Mouse (Mus musculus) adrenal gland, postnatal 25 days (tissue): Measurements from ENCODE around the gene Gm26938. TPM values are rescaled to one million over a fixed set of nuclear protein-coding genes. Genes with fewer than 3 reads are reported as not detected.
A peak's percentile ranks its signal among the peaks of the same experiment; 100 is the strongest.

Source experiments
- DNase-seq: peaks from one replicate; pipeline ENCODE4 v3.0.0; 2021; ENCODE audit warnings: mixed read lengths
- long read RNA-seq: library from polyadenylated mRNA; stranded (forward); transcript quantifications from one replicate; pipeline ENCODE4 v2.0.0, GENCODE M21; 2021
- total RNA-seq: library from RNA; stranded (reverse); gene quantifications from 2 replicates; pipeline ENCODE4 v1.2.3, GENCODE M21; 2021

Gm26938 gene
- total RNA-seq: not detected in 2 replicates
- long read RNA-seq: 0 reads

- peak; percentile 87 for DNase-seq
Measured at GRCm38 (mm10) chr5:139826357-139827055, at the start of gene Gm26938, which contains the start of gene Psmg3. TSS of gene Gm26938 (minus strand) at chr5:139826407. TSS of gene Psmg3 (minus strand) at chr5:139826885.

GRCm38 (mm10) chr5:139871526-139871925, 45.3 kb upstream of the Gm26938 start:
- no peak for DNase-seq

GRCm38 (mm10) chr5:139870886-139871285, 44.7 kb upstream of the Gm26938 start:
- DNase-seq: no peak

- peak; percentile 81 for DNase-seq
Measured at GRCm38 (mm10) chr5:139862759-139863158, 36.6 kb upstream of the Gm26938 start.

- DNase-seq: no peak
Measured at GRCm38 (mm10) chr5:139860328-139861104, 34.3 kb upstream of the Gm26938 start.

- DNase-seq: peak; percentile 41
Measured at GRCm38 (mm10) chr5:139849626-139850320, 23.6 kb upstream of the Gm26938 start.

- DNase-seq: no peak
Measured at GRCm38 (mm10) chr5:139839142-139839541, 12.9 kb upstream of the Gm26938 start.

GRCm38 (mm10) chr5:139838476-139838892, 12.3 kb upstream of the Gm26938 start:
- DNase-seq: peak; percentile 60

GRCm38 (mm10) chr5:139835706-139836105, 9.5 kb upstream of the Gm26938 start:
- no peak for DNase-seq

GRCm38 (mm10) chr5:139832125-139832524, 5.9 kb upstream of the Gm26938 start:
- DNase-seq: no peak

GRCm38 (mm10) chr5:139830734-139831133, 4.5 kb upstream of the Gm26938 start:
- no peak for DNase-seq

- DNase-seq: no peak
Measured at GRCm38 (mm10) chr5:139829384-139829783, 3.2 kb upstream of the Gm26938 start.

GRCm38 (mm10) chr5:139827593-139827992, 1.4 kb upstream of the Gm26938 start:
- DNase-seq: no peak

- no peak for DNase-seq
Measured at GRCm38 (mm10) chr5:139825947-139826346, 260 bp downstream of the Gm26938 start.

- DNase-seq: no peak
Measured at GRCm38 (mm10) chr5:139824531-139824930, 1.7 kb downstream of the Gm26938 start.

GRCm38 (mm10) chr5:139821466-139822459, 4.4 kb downstream of the Gm26938 start:
- DNase-seq: no peak

GRCm38 (mm10) chr5:139819538-139820181, 6.5 kb downstream of the Gm26938 start, which contains the start of gene Tmem184a:
TSS of gene Tmem184a (minus strand) at chr5:139819917.
- DNase-seq: no peak

GRCm38 (mm10) chr5:139818801-139819200, 7.4 kb downstream of the Gm26938 start:
- no peak for DNase-seq

GRCm38 (mm10) chr5:139818056-139818455, 8.2 kb downstream of the Gm26938 start:
- no peak for DNase-seq

- DNase-seq: no peak
Measured at GRCm38 (mm10) chr5:139817292-139817691, 8.9 kb downstream of the Gm26938 start.

GRCm38 (mm10) chr5:139816445-139816844, 9.8 kb downstream of the Gm26938 start:
- no peak for DNase-seq
